Mouse (Mus musculus) right cerebral cortex, postnatal 36 days (tissue): ENCODE data around the gene Jade3.

Source experiments
- DNase-seq, 2 experiments: peaks; one replicate each; pipeline ENCODE4 v3.0.0; 2022; ENCODE audit warnings: low spot score in 2 of 2, mixed read lengths in 1 of 2

The Jade3 gene

DNA sequence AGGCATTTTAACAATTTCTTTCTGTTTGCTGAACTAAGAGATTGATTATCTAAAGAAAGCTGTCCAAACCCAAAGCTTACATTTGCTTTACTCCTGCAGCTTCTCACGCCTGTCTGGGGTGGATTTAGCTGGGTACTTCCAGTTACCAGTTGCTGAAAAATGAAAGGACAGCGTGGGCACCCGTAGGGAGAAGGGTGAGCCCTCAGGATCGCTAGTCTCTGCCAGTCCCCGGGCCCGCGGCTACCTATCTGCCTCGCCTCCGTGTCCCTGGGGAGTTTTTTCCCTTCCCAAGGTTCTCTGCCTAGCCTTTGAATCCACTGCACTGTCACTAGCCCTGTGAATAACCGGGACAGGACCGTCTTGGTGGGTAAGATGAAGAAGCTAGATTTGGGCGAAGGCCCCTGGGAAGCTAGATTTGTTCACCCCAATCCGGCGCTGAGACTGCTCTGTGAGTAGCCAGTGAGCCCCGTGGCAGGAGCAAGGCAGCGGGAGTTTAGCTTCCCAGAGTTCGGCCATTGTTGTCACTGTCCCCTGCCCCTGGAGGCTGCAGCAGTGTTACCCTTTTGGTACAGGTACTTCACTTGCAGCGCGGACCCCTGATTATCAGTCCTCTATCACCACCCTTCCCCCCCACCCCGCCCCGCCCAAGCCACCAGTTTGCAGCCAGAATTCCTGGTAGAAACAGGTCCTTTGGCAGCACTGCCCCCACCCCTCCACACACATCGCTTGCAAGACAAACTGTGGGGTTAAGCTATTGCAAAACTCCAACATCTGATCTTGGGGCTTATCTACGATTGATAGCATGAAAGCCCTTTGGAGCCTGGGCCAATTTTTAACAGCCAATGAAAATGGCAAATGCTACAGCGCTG is 122.8 kb downstream of the Jade3 start:
- no peak for DNase-seq

DNA sequence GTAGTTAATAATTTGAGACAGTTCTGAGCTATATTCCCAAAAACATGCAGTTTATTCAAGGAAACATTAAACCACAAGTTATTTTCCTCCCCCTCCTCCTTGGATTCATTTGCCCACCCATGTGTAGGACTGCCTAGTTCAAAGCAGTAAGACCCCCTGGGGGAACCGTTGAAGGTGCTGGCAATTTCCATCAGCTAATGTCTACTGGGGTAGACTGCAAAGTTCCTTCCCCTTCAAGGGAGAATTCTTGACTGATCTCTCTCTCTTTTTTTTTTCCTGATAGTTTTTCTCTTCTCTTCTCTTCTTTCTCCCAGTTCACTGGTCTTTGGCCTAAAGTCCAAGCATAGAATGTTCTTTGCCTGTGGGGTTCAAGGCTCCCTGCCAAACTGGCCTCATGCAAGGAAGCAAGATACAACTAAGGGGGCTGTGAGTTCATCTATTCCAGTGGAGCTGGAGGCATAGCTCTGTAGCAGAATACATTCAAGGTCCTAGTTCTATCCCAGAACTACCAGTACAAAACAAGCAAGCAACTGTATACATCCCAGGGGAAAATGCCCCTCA is 123.5 kb downstream of the Jade3 start:
- DNase-seq = no peak

DNA sequence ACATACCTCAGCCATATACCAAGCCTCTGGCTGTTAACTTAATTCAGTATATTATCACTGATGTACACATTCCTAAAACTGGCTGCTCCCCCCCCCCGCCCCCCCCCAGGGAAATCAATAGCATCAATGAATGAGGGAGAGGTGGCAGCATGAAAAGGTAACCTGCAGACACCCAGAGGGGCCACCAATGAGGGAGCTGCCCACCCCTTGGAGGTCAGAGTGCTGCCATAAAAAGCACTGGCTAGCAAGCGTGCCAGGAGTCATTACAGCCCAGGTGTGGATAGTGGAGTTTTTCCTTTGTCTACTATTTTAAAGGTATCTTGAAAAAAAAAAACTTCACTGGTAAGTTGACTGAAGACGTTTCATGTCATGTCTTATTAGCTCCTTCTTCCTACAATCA is 124.0 kb downstream of the Jade3 start, which contains the start of gene Rgn:
Gene Rgn (plus strand): TSS at position 256 of the 400 bp plus-strand sequence.
- no peak for DNase-seq

DNA sequence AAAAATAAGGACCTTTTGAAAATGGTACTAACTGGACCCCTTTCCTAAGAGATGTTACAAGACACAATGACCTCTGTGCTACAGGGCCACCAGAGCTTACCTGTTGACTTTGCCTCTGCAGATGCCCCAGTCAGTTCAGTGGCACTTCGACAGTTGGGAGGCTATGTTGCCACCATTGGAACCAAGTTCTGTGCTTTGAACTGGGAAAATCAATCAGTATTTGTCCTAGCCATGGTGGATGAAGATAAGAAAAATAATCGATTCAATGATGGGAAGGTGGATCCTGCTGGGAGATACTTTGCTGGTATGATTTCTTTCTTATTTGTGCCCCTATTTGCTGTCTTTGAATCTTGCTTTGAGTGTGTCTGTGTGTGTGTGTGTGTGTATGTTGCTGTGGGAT is 126.7 kb downstream of the Jade3 start:
- no peak for DNase-seq

DNA sequence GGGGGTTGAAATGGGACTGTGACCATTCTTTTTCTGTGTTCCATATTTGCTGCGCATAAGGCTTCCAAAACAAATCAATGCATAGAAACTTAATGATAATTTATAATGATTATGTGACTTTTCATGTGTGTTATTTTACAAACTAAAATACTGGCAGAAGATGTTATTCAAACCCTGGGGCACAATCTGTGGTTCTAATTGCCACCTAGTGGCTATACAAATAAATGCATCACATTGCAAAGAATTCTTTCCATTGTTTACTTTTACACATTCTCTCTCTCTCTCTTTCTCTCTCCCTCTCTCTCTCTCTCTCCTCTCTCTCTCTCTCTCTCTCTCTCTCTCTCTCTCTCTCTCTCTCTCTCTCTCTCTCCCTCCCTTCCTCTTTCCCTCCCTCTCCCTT is 136.4 kb downstream of the Jade3 start:
- no peak for DNase-seq

DNA sequence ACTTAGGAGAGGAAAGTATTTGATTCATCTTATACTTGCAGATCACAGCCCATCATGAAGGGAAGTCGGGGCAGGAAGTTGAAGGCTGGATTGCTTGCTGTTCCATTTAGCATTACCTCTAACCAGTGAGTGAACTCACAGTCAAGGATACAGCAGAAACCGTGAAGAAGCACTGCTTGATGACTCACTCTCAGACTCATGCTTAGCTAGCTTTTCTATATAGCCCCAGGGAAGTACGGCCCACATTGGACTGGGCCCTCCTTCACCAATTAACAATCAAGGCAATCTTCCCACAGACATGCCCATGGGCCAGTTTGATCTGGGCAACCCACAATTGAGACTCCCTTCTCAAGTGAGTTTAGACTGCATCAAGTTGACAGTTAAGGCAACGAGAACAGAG is 138.5 kb downstream of the Jade3 start:
- no peak for DNase-seq
